Mouse (Mus musculus) CH12.LX (cell line): ENCODE results near the gene Slc16a9. TPM values are rescaled to one million over a fixed set of nuclear protein-coding genes. Genes with fewer than 3 reads are reported as not detected.
A peak's percentile ranks its signal among the peaks of the same experiment; 100 is the strongest.

Experiments
- DNase-seq: peaks from one replicate; pipeline ENCODE4 v3.0.0-alpha.2; 2013; ENCODE audit errors: extremely low read depth
- H3K27ac ChIP-seq: 2 replicates; pipeline ENCODE4 v1.5.1; 2012; ENCODE audit warnings: low read depth, mild to moderate bottlenecking, control low read depth, moderate library complexity; ENCODE audit not compliant: insufficient read depth
- H3K27me3 ChIP-seq: replicated peaks from 2 replicates; pipeline ENCODE3; 2012; ENCODE audit warnings: inconsistent platforms
- H3K36me3 ChIP-seq, 2 experiments: replicated peaks in 1 of 2; 2 replicates each; pipeline versions ENCODE3 to v1.6.1; 2012; ENCODE audit warnings: inconsistent platforms in 1 of 2, low read length in 1 of 2, mild to moderate bottlenecking in 1 of 2, mixed read lengths in 1 of 2, moderate library complexity in 1 of 2; ENCODE audit not compliant: control insufficient read depth in 1 of 2, insufficient read depth in 1 of 2
- H3K4me1 ChIP-seq, 2 experiments: 2 replicates each; pipeline ENCODE4 v1.6.1; 2012; ENCODE audit warnings: inconsistent platforms in 1 of 2, moderate library complexity in 1 of 2; ENCODE audit not compliant: insufficient read depth in 2 of 2, control insufficient read depth in 1 of 2
- H3K4me2 ChIP-seq: 2 replicates; pipeline ENCODE4 v1.6.1; 2012; ENCODE audit warnings: low read depth, mild to moderate bottlenecking, control low read depth; ENCODE audit not compliant: poor library complexity, insufficient read depth, severe bottlenecking
- H3K4me3 ChIP-seq, 3 experiments: fragments of 150-350 bp in 1 of 3; sonication (generic) in 1 of 3; replicated peaks in 1 of 3; 2 replicates each; pipeline versions ENCODE3 to v1.5.1; 2011 to 2012; ENCODE audit warnings: low read depth in 2 of 3, low read length in 2 of 3, mild to moderate bottlenecking in 2 of 3, moderate library complexity in 2 of 3, control low read depth in 1 of 3, improper control_type of control experiment in 1 of 3, inconsistent platforms in 1 of 3, mixed read lengths in 1 of 3; ENCODE audit not compliant: poor library complexity in 1 of 3
- H3K79me2 ChIP-seq: replicated peaks from 2 replicates; pipeline ENCODE4 v1.6.1; 2012; ENCODE audit warnings: mild to moderate bottlenecking, moderate library complexity; ENCODE audit not compliant: control insufficient read depth, poor library complexity, insufficient read depth, severe bottlenecking; ENCODE audit errors: extremely low read depth
- H3K9ac ChIP-seq: 2 replicates; pipeline ENCODE4 v1.6.1; 2012; ENCODE audit warnings: low read depth, mild to moderate bottlenecking, control low read depth, moderate library complexity; ENCODE audit not compliant: insufficient read depth
- H3K9me3 ChIP-seq: replicated peaks from 2 replicates; pipeline ENCODE3; 2012; ENCODE audit warnings: low read length, inconsistent platforms, mixed read lengths
- BHLHE40 ChIP-seq: IDR thresholded peaks from 2 replicates; pipeline ENCODE4 v1.6.1; 2011; ENCODE audit warnings: mild to moderate bottlenecking, low read depth, low read length, improper control_type of control experiment
- CHD1 ChIP-seq: IDR thresholded peaks from 2 replicates; pipeline ENCODE4 v1.6.1; 2012; ENCODE audit warnings: low read depth, low read length, improper control_type of control experiment, inconsistent platforms
- CHD2 ChIP-seq: IDR thresholded peaks from 2 replicates; pipeline ENCODE4 v1.6.1; 2011; ENCODE audit warnings: low read length, improper control_type of control experiment
- CTCF ChIP-seq, 2 experiments: IDR thresholded peaks in 1 of 2; conservative IDR thresholded peaks in 1 of 2; 2 replicates each; pipeline ENCODE4 v1.5.1; 2011 to 2012; ENCODE audit warnings: low read depth in 2 of 2, low read length in 2 of 2, improper control_type of control experiment in 1 of 2, inconsistent platforms in 1 of 2, mild to moderate bottlenecking in 1 of 2, moderate library complexity in 1 of 2
- ETS1 ChIP-seq: conservative IDR thresholded peaks from 2 replicates; pipeline ENCODE4 v1.6.1; 2012; ENCODE audit warnings: low read depth, mild to moderate bottlenecking, inconsistent platforms, low read length, improper control_type of control experiment, moderate library complexity
- HCFC1 ChIP-seq: IDR thresholded peaks from 2 replicates; pipeline ENCODE4 v1.6.1; 2012; ENCODE audit warnings: low read depth, mild to moderate bottlenecking, inconsistent platforms, low read length, improper control_type of control experiment
- IRF4 ChIP-seq: IDR thresholded peaks from 2 replicates; pipeline ENCODE4 v1.6.1; 2014; ENCODE audit warnings: low read depth, mild to moderate bottlenecking, inconsistent platforms, low read length, improper control_type of control experiment
- MAFK ChIP-seq: IDR thresholded peaks from 2 replicates; pipeline ENCODE4 v1.6.1; 2011; ENCODE audit warnings: low read length, improper control_type of control experiment; ENCODE audit not compliant: insufficient replicate concordance
- MAX ChIP-seq: IDR thresholded peaks from 2 replicates; pipeline ENCODE4 v1.6.1; 2011; ENCODE audit warnings: low read length, improper control_type of control experiment
- MAZ ChIP-seq: IDR thresholded peaks from 2 replicates; pipeline ENCODE4 v1.6.1; 2012; ENCODE audit warnings: low read depth, mild to moderate bottlenecking, inconsistent platforms, low read length, improper control_type of control experiment, moderate library complexity
- MXI1 ChIP-seq: IDR thresholded peaks from 2 replicates; pipeline ENCODE4 v1.6.1; 2011; ENCODE audit warnings: mild to moderate bottlenecking, low read depth, low read length, improper control_type of control experiment
- NELFE ChIP-seq: IDR thresholded peaks from 2 replicates; pipeline ENCODE4 v1.6.1; 2011; ENCODE audit warnings: low read depth, low read length, improper control_type of control experiment
- RAD21 ChIP-seq: IDR thresholded peaks from 2 replicates; pipeline ENCODE4 v1.6.1; 2011; ENCODE audit warnings: low read depth, mild to moderate bottlenecking, low read length, improper control_type of control experiment, moderate library complexity
- SMC3 ChIP-seq: IDR thresholded peaks from 2 replicates; pipeline ENCODE4 v1.6.1; 2011; ENCODE audit warnings: low read depth, low read length, improper control_type of control experiment
- USF1 ChIP-seq: IDR thresholded peaks from 2 replicates; pipeline ENCODE4 v1.6.1; 2014; ENCODE audit warnings: low read depth, mild to moderate bottlenecking, inconsistent platforms, low read length, improper control_type of control experiment
- USF2 ChIP-seq: conservative IDR thresholded peaks from 2 replicates; pipeline ENCODE4 v1.6.1; 2011; ENCODE audit warnings: low read depth, low read length, improper control_type of control experiment
- ZC3H11A ChIP-seq: IDR thresholded peaks from 2 replicates; pipeline ENCODE4 v1.6.1; 2012; ENCODE audit warnings: low read depth, mild to moderate bottlenecking, inconsistent platforms, low read length, improper control_type of control experiment
- ZKSCAN1 ChIP-seq: IDR thresholded peaks from 2 replicates; pipeline ENCODE4 v1.6.1; 2012; ENCODE audit warnings: low read depth, inconsistent platforms, low read length, improper control_type of control experiment, borderline replicate concordance
- ZNF384 ChIP-seq: IDR thresholded peaks from 2 replicates; pipeline ENCODE4 v1.6.1; 2012; ENCODE audit warnings: low read depth, low read length, improper control_type of control experiment, inconsistent platforms
- dilution Hi-C: fragments of 300-500 bp; cut with MboI; formaldehyde crosslinking; loops from 2 replicates; pipeline ENCODE4 v1.14.3; 2020; ENCODE audit warnings: low sequenced_read_pairs; ENCODE audit not compliant: extremely low pct_unique_long_range_greater_than_20kb, extremely low pct_ligation_motif_present
- in situ Hi-C: fragments of 300-500 bp; cut with MboI; formaldehyde crosslinking; loops from 3 replicates; pipeline ENCODE4 v1.14.3; 2019; ENCODE audit warnings: low sequenced_read_pairs, low pct_ligation_motif_present, low pct_unique_long_range_greater_than_20kb, mixed read lengths
- polyA plus RNA-seq: library from polyadenylated mRNA; unstranded; fragments of >175 nt; gene quantifications from 2 replicates; pipeline ENCODE4 v1.2.1, GENCODE M21; 2012; ENCODE audit warnings: low read depth; ENCODE audit not compliant: insufficient read length
- total RNA-seq, 2 experiments: library from RNA; depleted of rRNA; stranded (reverse); fragments of 300-350 nt in 1 of 2; fragments of >200 nt in 1 of 2; gene quantifications; 2 replicates each; pipeline ENCODE4 v1.2.3; 2012 to 2014

Slc16a9 gene
- total and polyA plus RNA-seq, 3 experiments, result not detected

DNA sequence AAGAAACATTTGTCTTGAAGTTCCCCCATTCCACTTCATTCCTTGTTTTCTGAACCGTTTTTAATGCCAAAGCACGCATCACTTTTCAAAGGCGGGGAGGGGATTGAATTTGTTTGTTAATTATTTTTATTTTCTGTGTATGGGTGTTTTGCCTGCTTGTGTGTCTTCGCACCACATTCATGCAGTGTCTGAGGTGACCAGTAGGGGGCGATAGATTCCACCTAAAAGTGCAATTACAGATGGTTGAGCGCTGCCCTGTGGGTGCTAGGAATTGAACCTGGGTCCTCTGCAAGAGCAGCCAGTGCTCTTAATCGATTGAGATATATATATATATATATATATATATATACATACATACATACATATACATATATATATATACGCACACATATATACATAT lies 34.4 kb downstream of the Slc16a9 start:
- in situ Hi-C loops (loop anchor here (25.0 kb wide), 3 partner anchors 292 to 817 kb away; no protein-coding TSS in a partner anchor), dilution Hi-C loops (no loop called here)
- H3K27ac ChIP-seq, result no peak overlapping the region
- no peaks in the 10 kb centered on the region for H3K4me1 ChIP-seq
- H3K4me2 ChIP-seq, result no peak overlapping the region
- DNase-seq, result no peak
- no peak for TF ChIP-seq SMC3
- TF ChIP-seq CTCF (conservative IDR thresholded peaks at IDR 0.05 in 1 of 2, IDR thresholded peaks at IDR 0.05 in 1 of 2; ENCODE audit: low read depth in 2 of 2, low read length in 2 of 2), result peak; percentile 29 to 36; a peak in 2 of 4 replicates
- H3K79me2 ChIP-seq, result no peaks in the 10 kb centered on the region
- no peaks in the 10 kb centered on the region for H3K36me3 ChIP-seq
- no peak overlapping the region for H3K4me3 ChIP-seq
- H3K9ac ChIP-seq, result no peak overlapping the region
- H3K9me3 ChIP-seq, result no peaks in the 10 kb centered on the region
- no peaks in the 10 kb centered on the region for H3K27me3 ChIP-seq

DNA sequence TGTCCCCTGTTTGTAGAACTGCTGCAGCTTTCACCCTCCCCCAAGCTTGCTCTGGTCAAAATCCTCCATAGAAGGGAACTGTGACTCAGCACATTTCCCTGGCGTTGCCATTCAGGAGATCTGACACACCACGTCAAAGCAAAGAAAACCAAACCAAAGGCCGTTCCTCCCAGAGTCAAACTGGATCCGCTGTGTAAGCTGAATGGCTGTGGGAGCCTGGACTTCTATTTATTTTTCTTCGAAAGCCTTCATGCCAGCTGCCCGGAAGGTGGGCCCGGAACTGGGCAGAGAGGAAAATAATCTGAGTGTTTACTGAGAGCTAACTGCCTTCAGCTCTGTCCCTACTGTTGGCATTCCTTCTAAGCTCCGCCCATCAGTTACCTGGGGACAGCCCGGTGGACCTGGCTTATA lies 42.9 kb downstream of the Slc16a9 start:
- in situ Hi-C loops, result loop anchor here (25.0 kb wide), 3 partner anchors 301 to 826 kb away; no protein-coding TSS in a partner anchor
- H3K9ac ChIP-seq, result no peak overlapping the region
- H3K27ac ChIP-seq, result no peak overlapping the region
- no peak overlapping the region for H3K4me3 ChIP-seq
- H3K9me3 ChIP-seq, result no peaks in the 10 kb centered on the region
- H3K79me2 ChIP-seq, result no peaks in the 10 kb centered on the region
- H3K4me2 ChIP-seq, result 0 out of 2 replicates have a peak overlapping the region, but pooled peaks have one; percentile 3
- dilution Hi-C loops, result no loop called here
- no peaks in the 10 kb centered on the region for H3K36me3 ChIP-seq
- H3K4me1 ChIP-seq, result peaks cover 5 to 14% of the 10 kb centered on the region in 2 experiments; a peak in 2 of 4 replicates
- TF ChIP-seq ZNF384 (no peak), CHD2 (no peak), CTCF (conservative IDR thresholded peaks at IDR 0.05 in 1 of 2, IDR thresholded peaks at IDR 0.05 in 1 of 2; ENCODE audit: low read depth in 2 of 2, low read length in 2 of 2) (no peak), MAFK (peak; percentile 60; the same call in 1 of the 2 replicates)
- H3K27me3 ChIP-seq, result no peaks in the 10 kb centered on the region
- peak; percentile 18 for DNase-seq

- TF ChIP-seq RAD21 (no peak), CHD1 (no peak), ZC3H11A (no peak), MAZ (no peak), SMC3 (no peak), MAX (no peak), HCFC1 (no peak), USF1 (no peak), NELFE (no peak), BHLHE40 (no peak), MXI1 (no peak), ZNF384 (no peak), IRF4 (no peak), ETS1 (no peak), USF2 (no peak), CTCF (conservative IDR thresholded peaks at IDR 0.05 in 1 of 2, IDR thresholded peaks at IDR 0.05 in 1 of 2; ENCODE audit: low read depth in 2 of 2, low read length in 2 of 2) (no peak), ZKSCAN1 (no peak)
- Histone ChIP-seq H3K4me2 (no peak overlapping the region), H3K79me2 (no peaks in the 10 kb centered on the region), H3K9me3 (no peaks in the 10 kb centered on the region), H3K4me3 (no peak overlapping the region), H3K36me3 (no peaks in the 10 kb centered on the region), H3K27me3 (no peaks in the 10 kb centered on the region), H3K4me1 (peaks cover 5 to 14% of the 10 kb centered on the region in 2 experiments; a peak in 2 of 4 replicates), H3K9ac (no peak overlapping the region), H3K27ac (no peak overlapping the region)
- DNase-seq, result no peak
- in situ Hi-C loops (loop anchor here (25.0 kb wide), 3 partner anchors 301 to 826 kb away; no protein-coding TSS in a partner anchor), dilution Hi-C loops (no loop called here)
These were observed 43.8 kb downstream of the Slc16a9 start for GRCm38 (mm10) chr10:70288406-70289327.
